Mouse (Mus musculus) cortical plate, adult 2 months (tissue): ENCODE data around the gene Ddah2.

ENCODE experiments used
- CTCF ChIP-seq: fragments of 200-500 bp; IDR thresholded peaks from 2 replicates; pipeline ENCODE4 v1.5.1; 2011; ENCODE audit warnings: mild to moderate bottlenecking, control low read depth, low read length; ENCODE audit not compliant: insufficient read depth; ENCODE audit errors: extremely low read depth
- POLR2A ChIP-seq: fragments of 200-500 bp; IDR thresholded peaks from 2 replicates; pipeline ENCODE4 v1.6.1; 2011; ENCODE audit warnings: mild to moderate bottlenecking, low read length, control low read depth; ENCODE audit not compliant: insufficient read depth; ENCODE audit errors: extremely low read depth

DNA sequence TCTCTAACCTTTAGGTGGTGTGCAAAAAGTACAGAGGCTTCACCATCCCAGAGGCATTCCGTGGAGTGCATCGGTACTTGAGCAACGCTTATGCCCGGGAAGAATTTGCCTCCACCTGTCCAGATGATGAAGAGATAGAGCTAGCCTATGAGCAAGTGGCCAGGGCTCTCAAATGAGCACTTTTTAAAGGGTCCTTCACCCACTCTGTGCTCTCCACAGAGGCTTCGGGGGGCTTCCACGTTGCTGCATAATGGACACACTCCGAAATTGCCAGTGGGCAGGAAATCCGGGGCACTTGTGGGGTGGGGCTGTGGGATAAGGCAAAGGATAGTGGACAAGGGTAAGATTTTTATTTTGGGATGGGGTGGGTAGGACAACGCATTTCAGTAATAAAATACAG, 519 bp upstream of the Ddah2 start:
- TF ChIP-seq CTCF (no peak), POLR2A (no peak)
